Mouse (Mus musculus) gastrocnemius, adult 8-10 months (tissue): ENCODE measurements around the gene Slc25a16. TPM values are rescaled to one million over a fixed set of nuclear protein-coding genes. Genes with fewer than 3 reads are reported as not detected.

Source experiments
- total RNA-seq, 4 experiments: library from RNA; stranded (reverse); gene quantifications; 2 replicates each; pipeline ENCODE4 v1.2.4; 2022

Gene Slc25a16
- total RNA-seq, 4 experiments from 2014 or later = 18.1 to 24.1 (median 22.0) TPM

Other genes with a start within 250 kb of the Slc25a16 start
- under 1 TPM; 0.12 to 0.27 (median 0.18) TPM for gene Stox1, start 194.5 kb upstream of the Slc25a16 start, total RNA-seq
- gene Ccar1, start 128.3 kb upstream of the Slc25a16 start, total RNA-seq = 10 to 100 TPM; 18.3 to 22.5 (median 21.9) TPM
- 1 to 10 TPM; 1.6 to 3.1 (median 1.7) TPM for gene Tet1, start 11.6 kb upstream of the Slc25a16 start, total RNA-seq
- gene Dna2, start 26.4 kb downstream of the Slc25a16 start, total RNA-seq = under 1 TPM; 0.16 to 0.34 (median 0.27) TPM
- 1 to 10 TPM; 3.8 to 5.0 (median 4.4) TPM for gene Rufy2, start 59.6 kb downstream of the Slc25a16 start, total RNA-seq
- gene Hnrnph3, start 103.6 kb downstream of the Slc25a16 start, total RNA-seq = 10 to 100 TPM; 14.6 to 19.3 (median 17.8) TPM
- gene Pbld2, start 103.7 kb downstream of the Slc25a16 start, total RNA-seq = 1 to 10 TPM; 2.0 to 3.5 (median 2.6) TPM
- under 1 TPM; 0.36 to 0.99 (median 0.47) TPM for gene Pbld1, start 139.5 kb downstream of the Slc25a16 start, total RNA-seq
- gene Atoh7, start 179.0 kb downstream of the Slc25a16 start, total RNA-seq = under 1 TPM in 1 of 4 experiments, not detected in 3; 0.46 TPM